Mouse (Mus musculus) neural tube, embryonic 13.5 days (tissue): Measurements from ENCODE around the gene Fbxl14. TPM values are rescaled to one million over a fixed set of nuclear protein-coding genes. Genes with fewer than 3 reads are reported as not detected.

ENCODE experiments used
- ATAC-seq: fragments of 200-750 bp; cut with Nextera tagmentation; 2 replicates; pipeline ENCODE4 v1.8.0; 2017; ENCODE audit warnings: low read depth, mild to moderate bottlenecking, moderate TSS enrichment, moderate library complexity
- H3K27ac ChIP-seq: fragments of 300-500 bp; sonication (generic); replicated peaks from 2 replicates; pipeline ENCODE4 v1.5.1; 2015; ENCODE audit warnings: moderate library complexity, mild to moderate bottlenecking, inconsistent platforms
- H3K27me3 ChIP-seq: fragments of 300-500 bp; sonication (generic); 2 replicates; pipeline ENCODE4 v1.6.1; 2015; ENCODE audit warnings: mild to moderate bottlenecking, inconsistent platforms
- H3K36me3 ChIP-seq: fragments of 300-500 bp; sonication (generic); 2 replicates; pipeline ENCODE4 v1.6.1; 2015; ENCODE audit warnings: mild to moderate bottlenecking, inconsistent platforms
- H3K4me1 ChIP-seq: fragments of 300-500 bp; sonication (generic); replicated peaks from 2 replicates; pipeline ENCODE4 v1.6.1; 2015; ENCODE audit warnings: inconsistent platforms
- H3K4me2 ChIP-seq: fragments of 300-500 bp; sonication (generic); 2 replicates; pipeline ENCODE4 v1.6.1; 2015; ENCODE audit warnings: inconsistent platforms, mild to moderate bottlenecking, moderate library complexity
- H3K4me3 ChIP-seq: fragments of 300-500 bp; sonication (generic); 2 replicates; pipeline ENCODE4 v1.5.1; 2015; ENCODE audit warnings: mild to moderate bottlenecking, inconsistent platforms
- H3K9ac ChIP-seq: fragments of 300-500 bp; sonication (generic); 2 replicates; pipeline ENCODE4 v1.6.1; 2015; ENCODE audit warnings: moderate library complexity, mild to moderate bottlenecking, inconsistent platforms
- H3K9me3 ChIP-seq: fragments of 300-500 bp; sonication (generic); 2 replicates; pipeline ENCODE4 v1.6.1; 2016; ENCODE audit warnings: inconsistent platforms
- WGBS: fragments of 180-500 bp; shearing (Covaris S2); methylation state at CpG from one replicate; pipeline ENCODE4 v1.1.7; 2015; 5-methylcytosine and 5-hydroxymethylcytosine counted together
- polyA plus RNA-seq: library from polyadenylated mRNA; unstranded; fragments of >200 nt; fragmentation: Nextera tagmentation; extraction: Ambion mirVana; gene quantifications from 2 replicates; pipeline ENCODE4 v1.2.1, GENCODE M21; 2015

The Fbxl14 gene
- polyA plus RNA-seq, 1 experiment from 2014 or later: 3.0 TPM

DNA sequence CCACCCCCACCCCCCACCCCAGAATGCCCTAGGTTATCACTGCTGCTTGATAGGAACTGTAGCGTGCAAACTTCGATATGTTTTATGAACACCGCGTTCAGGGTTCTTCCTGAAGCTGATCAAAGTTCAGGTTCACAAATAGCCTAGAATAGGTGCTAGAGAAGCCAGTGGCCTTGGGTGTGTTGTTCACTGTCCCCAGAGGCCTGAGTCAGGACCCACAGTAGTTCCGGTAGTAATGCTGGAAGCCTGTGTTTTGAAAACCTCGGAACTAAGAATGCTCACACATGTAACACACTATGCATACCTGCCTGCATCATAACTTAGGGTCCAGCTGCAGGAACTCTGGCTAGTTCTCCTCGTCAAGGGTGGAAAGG is 7.6 kb downstream of the Fbxl14 start:
- no peak overlapping the region for H3K27ac ChIP-seq
- H3K4me3 ChIP-seq: no peak overlapping the region
- no peak overlapping the region for H3K9ac ChIP-seq
- no peaks in the 10 kb centered on the region for H3K27me3 ChIP-seq
- no peak for ATAC-seq
- WGBS: 90% methylated on average over 7 of the region's 7 CpGs
- H3K9me3 ChIP-seq: no peaks in the 10 kb centered on the region
- H3K4me1 ChIP-seq: peaks cover 61% of the 10 kb centered on the region
- H3K4me2 ChIP-seq: no peak overlapping the region
- H3K36me3 ChIP-seq: peaks cover 16% of the 10 kb centered on the region

DNA sequence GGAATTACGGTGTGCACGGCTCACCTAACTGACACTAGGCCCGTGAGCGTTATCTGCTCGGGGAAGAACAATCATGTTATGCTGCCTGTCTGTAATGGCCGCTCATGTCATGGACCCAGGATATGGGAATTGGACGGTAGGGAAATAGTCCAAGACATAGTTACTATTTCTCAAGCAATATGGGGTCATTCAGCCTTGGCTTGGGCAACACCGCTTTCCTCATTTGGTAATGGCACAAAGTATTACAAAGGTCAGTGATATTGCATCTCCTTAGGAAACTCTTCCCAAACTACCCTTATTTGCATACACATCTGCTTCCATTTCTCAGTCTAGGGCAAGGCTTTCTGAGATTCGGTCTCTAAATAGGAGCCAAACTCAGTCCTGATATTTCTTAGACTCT is 8.2 kb downstream of the Fbxl14 start:
- no peak overlapping the region for H3K4me3 ChIP-seq
- 87% methylated on average over 9 of the region's 9 CpGs for WGBS
- peaks cover 16% of the 10 kb centered on the region for H3K36me3 ChIP-seq
- H3K9me3 ChIP-seq: no peaks in the 10 kb centered on the region
- no peak overlapping the region for H3K27ac ChIP-seq
- no peak overlapping the region for H3K9ac ChIP-seq
- H3K4me2 ChIP-seq: no peak overlapping the region
- H3K4me1 ChIP-seq: peaks cover 62% of the 10 kb centered on the region
- H3K27me3 ChIP-seq: no peaks in the 10 kb centered on the region
- no peak for ATAC-seq

DNA sequence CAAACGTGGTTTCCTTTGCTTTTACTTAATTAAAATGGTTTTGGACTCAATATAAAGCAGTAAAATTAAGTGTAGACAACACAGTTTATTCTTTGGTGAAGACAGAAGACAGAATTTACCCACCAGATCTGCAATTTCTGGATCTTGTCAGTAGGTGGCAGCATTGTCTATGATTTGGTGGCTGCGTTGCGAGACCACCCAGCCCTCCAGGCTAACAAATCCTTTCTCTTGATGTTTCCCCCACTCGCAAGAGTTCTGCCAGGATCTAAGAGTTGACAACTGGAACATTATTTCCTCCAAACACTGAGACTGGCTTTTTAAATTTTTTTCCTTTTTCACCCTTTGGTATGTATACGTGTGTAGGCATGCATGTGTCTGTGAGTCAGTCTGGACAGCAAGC is 10.3 kb downstream of the Fbxl14 start:
- no peak for ATAC-seq
- H3K9me3 ChIP-seq: no peaks in the 10 kb centered on the region
- peaks cover 44% of the 10 kb centered on the region for H3K4me1 ChIP-seq
- H3K9ac ChIP-seq: no peak overlapping the region
- no peak overlapping the region for H3K4me3 ChIP-seq
- H3K27me3 ChIP-seq: no peaks in the 10 kb centered on the region
- H3K36me3 ChIP-seq: 0 out of 2 replicates have a peak, but pooled peaks cover 1% of the 10 kb centered on the region
- no peak overlapping the region for H3K27ac ChIP-seq
- WGBS: 16% methylated on average over 5 of the region's 5 CpGs
- no peak overlapping the region for H3K4me2 ChIP-seq

DNA sequence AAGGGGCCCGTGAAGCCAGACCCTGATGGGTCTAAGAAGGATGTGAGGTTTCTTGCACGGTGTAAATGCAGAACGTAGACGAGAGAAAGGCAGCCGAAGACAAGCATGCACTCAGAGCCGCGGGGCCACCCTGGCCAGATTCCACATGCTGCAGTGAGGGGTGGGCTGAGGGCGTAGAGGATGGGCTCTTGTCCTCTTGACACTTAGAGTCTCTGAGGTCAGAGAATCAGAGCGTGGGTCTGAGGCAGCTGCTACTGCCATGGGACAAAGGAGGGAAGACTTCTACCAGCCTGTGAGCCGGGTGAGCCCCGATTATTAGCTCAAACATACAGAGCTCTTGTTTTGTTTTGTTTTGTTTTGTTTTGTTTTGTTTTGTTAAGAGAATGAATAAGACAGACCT is 11.1 kb downstream of the Fbxl14 start:
- no peak; the same call in 1 of the 2 replicates for ATAC-seq
- peaks cover 37% of the 10 kb centered on the region for H3K4me1 ChIP-seq
- no peaks in the 10 kb centered on the region for H3K27me3 ChIP-seq
- peak overlapping the region; percentile 9; the same call in 1 of the 2 replicates for H3K4me3 ChIP-seq
- H3K27ac ChIP-seq: no peak overlapping the region
- H3K4me2 ChIP-seq: peak overlapping the region; percentile 43
- no peaks in the 10 kb centered on the region for H3K9me3 ChIP-seq
- WGBS: 12% methylated on average over 11 of the region's 11 CpGs
- peak overlapping the region; percentile 44 for H3K9ac ChIP-seq
- H3K36me3 ChIP-seq: no peaks in the 10 kb centered on the region

DNA sequence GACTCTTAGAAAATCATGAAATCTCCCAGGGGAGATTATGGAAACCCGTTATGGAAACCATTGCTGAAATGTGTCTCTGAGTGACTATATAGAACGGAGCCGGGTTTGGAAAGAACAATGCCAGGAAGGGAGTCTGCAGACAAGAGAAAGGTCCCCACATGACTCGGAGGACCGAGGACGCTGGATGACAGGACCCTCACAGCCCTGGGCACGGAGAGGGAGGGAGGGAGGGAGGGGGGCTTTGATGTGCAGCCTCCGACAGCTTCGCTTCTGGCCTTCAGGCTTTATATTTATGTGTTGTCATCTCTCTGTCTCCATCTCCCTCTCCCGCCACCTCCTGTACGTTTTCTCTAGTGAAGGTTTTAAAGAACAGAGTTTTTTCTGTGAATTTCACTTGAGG is 11.5 kb downstream of the Fbxl14 start:
- Histone ChIP-seq H3K27ac (no peak overlapping the region), H3K27me3 (no peaks in the 10 kb centered on the region), H3K4me3 (peak overlapping the region; percentile 9; the same call in 1 of the 2 replicates), H3K36me3 (no peaks in the 10 kb centered on the region), H3K4me2 (peak overlapping the region; percentile 43), H3K9ac (peak overlapping the region; percentile 44), H3K4me1 (peaks cover 33% of the 10 kb centered on the region), H3K9me3 (no peaks in the 10 kb centered on the region)
- 0 out of 2 replicates have a peak, but pooled peaks have one; percentile 40 for ATAC-seq
- 10% methylated on average over 11 of the region's 11 CpGs for WGBS

GRCm38 (mm10) chr6:119491997-119492629 is 12.6 kb downstream of the Fbxl14 start:
- H3K4me3 ChIP-seq: no peak overlapping the region
- H3K4me1 ChIP-seq: peaks cover 30% of the 10 kb centered on the region
- no peaks in the 10 kb centered on the region for H3K9me3 ChIP-seq
- ATAC-seq: no peak
- no peak overlapping the region for H3K9ac ChIP-seq
- H3K36me3 ChIP-seq: no peaks in the 10 kb centered on the region
- H3K27me3 ChIP-seq: no peaks in the 10 kb centered on the region
- 30% methylated on average over 9 of the region's 9 CpGs for WGBS
- no peak overlapping the region for H3K4me2 ChIP-seq
- H3K27ac ChIP-seq: no peak overlapping the region

GRCm38 (mm10) chr6:119492630-119493014 is 13.2 kb downstream of the Fbxl14 start:
- no peak overlapping the region for H3K9ac ChIP-seq
- peaks cover 30% of the 10 kb centered on the region for H3K4me1 ChIP-seq
- no peaks in the 10 kb centered on the region for H3K36me3 ChIP-seq
- H3K4me2 ChIP-seq: no peak overlapping the region
- H3K9me3 ChIP-seq: no peaks in the 10 kb centered on the region
- H3K27ac ChIP-seq: no peak overlapping the region
- ATAC-seq: no peak
- H3K27me3 ChIP-seq: no peaks in the 10 kb centered on the region
- H3K4me3 ChIP-seq: no peak overlapping the region
- 15% methylated on average over 7 of the region's 7 CpGs for WGBS

- no peaks in the 10 kb centered on the region for H3K36me3 ChIP-seq
- WGBS: 22% methylated on average over 5 of the region's 5 CpGs
- H3K4me2 ChIP-seq: no peak overlapping the region
- H3K9me3 ChIP-seq: no peaks in the 10 kb centered on the region
- H3K27ac ChIP-seq: no peak overlapping the region
- peak overlapping the region; percentile 31; the same call in 1 of the 2 replicates for H3K9ac ChIP-seq
- no peak overlapping the region for H3K4me3 ChIP-seq
- H3K27me3 ChIP-seq: no peaks in the 10 kb centered on the region
- H3K4me1 ChIP-seq: peaks cover 13% of the 10 kb centered on the region; the same call in 1 of the 2 replicates
- no peak for ATAC-seq
These were observed 19.8 kb downstream of the Fbxl14 start for GRCm38 (mm10) chr6:119499271-119499670.

GRCm38 (mm10) chr6:119500086-119500485 is 20.6 kb downstream of the Fbxl14 start:
- no peaks in the 10 kb centered on the region for H3K9me3 ChIP-seq
- 64% methylated on average over 5 of the region's 5 CpGs for WGBS
- H3K4me3 ChIP-seq: no peak overlapping the region
- no peaks in the 10 kb centered on the region for H3K27me3 ChIP-seq
- H3K4me2 ChIP-seq: no peak overlapping the region
- peaks cover 13% of the 10 kb centered on the region; the same call in 1 of the 2 replicates for H3K4me1 ChIP-seq
- H3K36me3 ChIP-seq: no peaks in the 10 kb centered on the region
- H3K27ac ChIP-seq: no peak overlapping the region
- no peak overlapping the region for H3K9ac ChIP-seq
- ATAC-seq: no peak

- H3K27me3 ChIP-seq: no peaks in the 10 kb centered on the region
These were observed 22.6 kb downstream of the Fbxl14 start for GRCm38 (mm10) chr6:119502031-119502430.

GRCm38 (mm10) chr6:119504756-119505155 is 25.3 kb downstream of the Fbxl14 start:
- Histone ChIP-seq H3K36me3 (no peaks in the 10 kb centered on the region), H3K4me3 (no peak overlapping the region), H3K4me1 (peaks cover 8% of the 10 kb centered on the region; the same call in 1 of the 2 replicates), H3K27ac (no peak overlapping the region), H3K27me3 (no peaks in the 10 kb centered on the region), H3K9ac (no peak overlapping the region), H3K9me3 (no peaks in the 10 kb centered on the region), H3K4me2 (no peak overlapping the region)
- ATAC-seq: no peak
- 92% methylated on average over 8 of the region's 8 CpGs for WGBS

More at GRCm38 (mm10) chr6:119502031-119502430, 22.6 kb downstream of the Fbxl14 start:
- Histone ChIP-seq H3K4me1 (peaks cover 13% of the 10 kb centered on the region; the same call in 1 of the 2 replicates), H3K9me3 (no peaks in the 10 kb centered on the region), H3K4me2 (no peak overlapping the region), H3K36me3 (no peaks in the 10 kb centered on the region), H3K27ac (no peak overlapping the region), H3K9ac (no peak overlapping the region), H3K4me3 (no peak overlapping the region)
- 60% methylated on average over 9 of the region's 9 CpGs for WGBS
- ATAC-seq: no peak

DNA sequence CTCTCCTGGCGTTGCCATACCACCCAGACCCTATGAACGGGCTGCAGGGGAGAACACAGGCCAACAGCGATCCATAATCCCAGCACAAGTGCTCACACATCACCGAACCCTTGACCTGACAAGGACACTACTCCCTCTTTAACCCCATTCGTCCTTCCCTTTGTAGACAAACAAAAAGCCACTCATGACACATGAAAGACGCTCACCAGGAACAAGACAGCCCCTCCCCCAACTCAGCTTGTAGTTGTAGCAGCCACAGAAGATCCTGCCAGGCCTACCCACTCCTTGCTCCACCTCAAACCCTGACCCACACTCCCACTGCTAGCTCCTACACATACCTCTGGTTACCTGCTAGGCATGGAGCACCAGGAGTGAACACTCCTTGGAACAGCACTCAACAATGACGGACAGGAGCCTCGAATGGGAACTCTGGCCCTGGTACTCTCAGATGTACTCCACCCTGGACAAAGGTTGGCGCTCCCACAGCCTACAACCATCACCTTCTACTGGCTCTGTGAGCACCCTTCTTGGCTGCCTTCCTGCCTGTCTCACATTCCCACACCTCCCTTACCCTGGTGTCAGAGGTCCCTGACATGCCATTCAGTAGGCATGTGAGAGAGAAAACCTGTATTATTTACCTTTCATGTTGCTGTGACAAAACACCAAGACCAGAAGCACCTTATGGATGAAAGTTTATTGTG is 26.2 kb downstream of the Fbxl14 start:
- H3K4me3 ChIP-seq: no peak overlapping the region
- H3K36me3 ChIP-seq: no peaks in the 10 kb centered on the region
- no peaks in the 10 kb centered on the region for H3K9me3 ChIP-seq
- H3K27me3 ChIP-seq: no peaks in the 10 kb centered on the region
- WGBS: 54% methylated on average over 9 of the region's 9 CpGs
- peaks cover 8% of the 10 kb centered on the region; the same call in 1 of the 2 replicates for H3K4me1 ChIP-seq
- no peak overlapping the region for H3K9ac ChIP-seq
- no peak for ATAC-seq
- H3K27ac ChIP-seq: no peak overlapping the region
- H3K4me2 ChIP-seq: no peak overlapping the region
